Mouse (Mus musculus) bone marrow, adult 2 months (tissue): ENCODE results near the gene P2ry14.

Experiments used
- CTCF ChIP-seq: fragments of 200-500 bp; IDR thresholded peaks from 2 replicates; pipeline ENCODE4 v1.5.1; 2011; ENCODE audit warnings: low read length, control low read depth; ENCODE audit not compliant: control insufficient read depth, insufficient read depth
- POLR2A ChIP-seq: fragments of 200-500 bp; IDR thresholded peaks from 2 replicates; pipeline ENCODE4 v1.6.1; 2011; ENCODE audit warnings: low read depth, mild to moderate bottlenecking, control low read depth, low read length, borderline replicate concordance; ENCODE audit not compliant: control insufficient read depth

DNA sequence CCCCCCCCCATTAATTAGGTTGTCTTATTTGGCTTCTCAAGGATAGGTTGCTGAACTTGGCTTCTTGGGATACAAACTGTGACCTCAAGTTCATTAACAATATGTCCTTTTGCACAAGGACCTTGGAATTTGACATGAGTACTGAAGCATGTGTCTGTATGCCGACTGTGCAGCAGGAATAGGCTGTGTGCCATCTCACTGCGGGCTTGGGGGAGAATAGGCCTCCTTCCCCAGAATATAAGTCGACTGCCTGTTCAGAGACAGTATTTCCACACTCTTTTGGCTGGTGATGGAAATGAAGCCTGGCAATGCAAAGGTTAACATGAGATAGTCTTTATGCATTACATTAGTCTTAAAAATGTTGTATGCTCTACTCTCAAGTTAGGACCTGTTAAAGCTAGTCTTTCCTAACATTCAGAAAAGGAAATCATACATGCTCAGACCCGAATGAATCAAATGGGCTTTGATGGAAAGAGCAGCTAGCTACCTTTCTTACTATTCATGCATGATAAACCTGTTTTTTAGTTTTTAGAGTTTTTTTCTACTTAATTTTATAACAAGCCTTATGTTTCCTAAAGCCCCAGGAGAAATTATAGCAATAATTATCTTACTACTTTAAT lies 44.0 kb upstream of the P2ry14 start:
- TF ChIP-seq CTCF: no peak
- TF ChIP-seq POLR2A: no peak
